Mouse (Mus musculus) erythroblast, embryonic 14.5 days (primary cell): ENCODE results near the gene Gatad2a.

Source experiments
- GATA1 ChIP-seq: IDR thresholded peaks from 2 replicates; pipeline ENCODE4 v1.6.1; 2012; ENCODE audit warnings: low read length, inconsistent platforms, mixed read lengths
- TAL1 ChIP-seq: IDR thresholded peaks from 3 replicates; pipeline ENCODE4 v1.6.1; 2012; ENCODE audit warnings: low read length, inconsistent platforms, mixed read lengths

DNA sequence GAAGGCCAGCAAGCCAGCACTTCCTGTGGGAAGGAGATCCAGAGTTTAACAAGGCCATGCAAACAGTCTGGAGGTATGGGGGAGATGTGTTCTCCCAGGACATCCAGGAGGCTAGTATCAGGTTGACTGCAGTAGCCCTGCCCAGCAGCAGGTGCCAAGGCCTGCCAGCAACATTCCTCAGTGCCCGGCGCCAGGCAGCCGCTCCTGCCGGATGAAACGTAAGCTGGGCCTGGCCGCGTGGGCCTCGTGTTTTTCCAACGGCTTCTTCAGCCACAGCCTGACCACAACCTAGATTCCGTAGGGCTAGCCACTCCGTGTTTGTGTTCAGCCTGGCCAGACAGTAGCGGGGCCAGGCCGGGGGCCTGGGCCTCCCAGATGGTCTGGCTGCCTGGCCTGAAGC is 121.5 kb downstream of the Gatad2a start:
- TF ChIP-seq TAL1 (no peak), GATA1 (no peak)
